Mouse (Mus musculus) lung, postnatal 14 days (tissue): ENCODE measurements around the gene Mthfd1l.
"Not testable (repeated sequence)": the region's sequence is repeated elsewhere in the genome, so short reads cannot be mapped to it uniquely, and the experiment has no call there.

Source experiments
- DNase-seq: peaks from one replicate; pipeline ENCODE4 v3.0.0; 2021

Mthfd1l gene

DNA sequence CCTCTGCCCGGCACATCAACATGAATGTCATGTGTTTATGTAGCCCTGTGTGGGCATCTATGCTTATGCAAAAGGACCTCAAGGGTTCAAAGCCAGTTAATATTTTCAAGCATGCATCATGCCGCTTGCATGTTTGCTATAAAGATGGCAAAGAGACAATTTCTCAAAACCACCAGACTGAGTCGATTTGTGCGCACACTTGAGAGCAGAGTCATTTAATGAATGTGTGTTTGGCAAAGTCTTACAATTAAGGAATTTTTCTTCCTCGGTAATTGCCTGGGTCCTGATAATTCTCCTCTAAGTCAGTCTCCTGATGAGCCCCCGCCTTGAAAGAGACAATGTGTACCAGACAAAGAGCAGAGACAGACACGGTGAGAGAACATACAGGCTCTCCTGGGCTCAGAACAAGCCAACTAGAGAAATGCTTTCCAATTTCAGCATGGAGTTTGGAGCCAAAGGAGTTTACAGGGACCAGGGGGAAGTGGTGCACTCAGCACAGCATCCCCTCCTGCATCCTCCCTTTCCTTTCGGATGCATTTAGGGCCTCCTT lies 186.7 kb downstream of the Mthfd1l start:
- DNase-seq, result no peak

GRCm38 (mm10) chr10:4160242-4160785 lies 187.4 kb downstream of the Mthfd1l start:
- DNase-seq, result no peak

- no peak for DNase-seq
Observed at GRCm38 (mm10) chr10:4162049-4162448, 189.1 kb downstream of the Mthfd1l start.

- no peak for DNase-seq
Observed at GRCm38 (mm10) chr10:4162976-4163375, 190.1 kb downstream of the Mthfd1l start.

DNA sequence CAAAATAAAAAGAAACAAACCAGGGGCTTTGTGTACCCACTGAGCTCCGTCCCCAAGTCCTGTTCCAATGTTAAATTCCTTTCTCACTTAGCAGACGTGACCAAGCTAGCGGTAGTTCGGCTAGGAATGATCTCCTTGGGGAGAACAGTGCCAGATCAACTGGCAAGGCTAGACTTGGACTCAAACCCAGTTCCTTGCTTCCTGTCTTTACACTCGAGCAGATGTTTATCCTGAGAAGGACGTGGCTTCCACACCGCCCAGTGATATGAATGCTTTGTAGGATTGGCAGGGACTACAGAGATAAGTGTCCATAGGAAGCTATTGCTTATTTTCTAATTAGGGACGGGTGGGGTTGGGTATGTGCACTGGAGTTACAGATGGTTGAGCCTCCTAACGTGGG lies 191.8 kb downstream of the Mthfd1l start:
- DNase-seq, result no peak

DNA sequence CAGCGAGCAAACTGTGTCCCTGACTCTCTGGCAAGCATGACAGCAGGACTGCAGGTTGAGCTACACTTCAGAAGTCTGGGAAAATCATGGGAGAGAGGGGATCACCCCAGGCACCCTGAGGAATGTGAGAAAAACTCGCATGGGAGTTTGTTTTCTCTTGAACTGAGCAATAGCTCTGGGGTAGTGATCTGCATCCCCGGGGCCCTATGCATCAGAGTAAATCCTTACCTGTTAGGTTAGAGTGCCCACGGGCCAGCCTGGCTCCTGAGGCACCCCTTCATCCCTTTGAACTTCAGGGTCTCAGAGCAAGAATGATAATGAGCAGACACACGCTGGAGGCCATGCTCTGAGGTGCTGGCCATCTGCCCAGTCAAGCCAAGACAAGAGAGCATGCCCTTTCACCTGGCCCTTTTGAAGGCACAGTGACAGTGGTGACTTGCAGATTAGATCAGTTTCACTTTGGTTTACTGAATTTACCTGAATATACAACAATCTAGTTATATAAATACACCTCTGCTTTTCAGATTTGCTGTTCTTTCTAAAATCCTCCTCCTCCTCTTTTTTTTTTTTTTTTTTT lies 195.4 kb downstream of the Mthfd1l start:
- no peak for DNase-seq

- no peak for DNase-seq
Observed at GRCm38 (mm10) chr10:4174229-4174628, 201.3 kb downstream of the Mthfd1l start.

GRCm38 (mm10) chr10:4174717-4175116 lies 201.8 kb downstream of the Mthfd1l start:
- DNase-seq, result no peak

- no peak for DNase-seq
Observed at GRCm38 (mm10) chr10:4177285-4177684, 204.4 kb downstream of the Mthfd1l start.

DNA sequence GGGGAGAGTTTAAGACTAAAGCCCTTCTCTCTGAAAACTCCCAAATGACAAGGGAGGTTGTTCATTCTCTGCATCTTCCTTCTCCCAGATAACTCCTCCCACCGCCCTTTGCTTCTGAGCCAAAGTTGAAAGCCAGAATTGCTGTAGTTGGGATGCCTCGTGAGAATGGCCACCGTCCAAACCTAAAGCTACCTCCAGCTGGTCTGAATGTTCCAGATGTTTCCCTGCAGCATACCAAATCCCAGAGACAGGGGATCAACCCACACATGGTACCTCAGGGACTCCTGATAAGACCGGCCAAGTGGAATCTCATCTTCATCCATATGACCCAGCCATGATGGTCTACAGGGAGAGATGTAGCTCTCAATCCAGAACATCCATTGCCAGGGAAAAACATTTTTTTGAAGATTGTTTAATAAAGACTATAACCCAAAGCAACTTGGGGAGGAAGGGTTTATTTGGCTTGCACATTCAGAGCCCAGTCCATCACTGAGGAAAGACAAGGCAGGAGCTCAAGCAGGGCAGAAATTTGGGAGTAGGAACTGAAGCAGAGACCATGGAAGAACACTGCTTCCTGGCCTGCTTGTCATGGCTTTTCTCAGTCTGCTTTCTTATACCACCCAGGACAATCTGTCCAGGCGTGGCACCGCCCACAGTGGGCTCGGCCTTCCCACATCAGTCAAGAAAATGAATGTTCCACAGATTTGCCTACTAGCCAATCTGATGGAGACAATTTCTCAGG lies 206.3 kb downstream of the Mthfd1l start:
- DNase-seq, result no peak

- peak; percentile 22 for DNase-seq
Observed at GRCm38 (mm10) chr10:4181953-4182352, 209.0 kb downstream of the Mthfd1l start.

- no peak for DNase-seq
Observed at GRCm38 (mm10) chr10:4182406-4182805, 209.5 kb downstream of the Mthfd1l start.

GRCm38 (mm10) chr10:4188614-4189402 lies 215.9 kb downstream of the Mthfd1l start:
- peak; percentile 80 for DNase-seq

DNA sequence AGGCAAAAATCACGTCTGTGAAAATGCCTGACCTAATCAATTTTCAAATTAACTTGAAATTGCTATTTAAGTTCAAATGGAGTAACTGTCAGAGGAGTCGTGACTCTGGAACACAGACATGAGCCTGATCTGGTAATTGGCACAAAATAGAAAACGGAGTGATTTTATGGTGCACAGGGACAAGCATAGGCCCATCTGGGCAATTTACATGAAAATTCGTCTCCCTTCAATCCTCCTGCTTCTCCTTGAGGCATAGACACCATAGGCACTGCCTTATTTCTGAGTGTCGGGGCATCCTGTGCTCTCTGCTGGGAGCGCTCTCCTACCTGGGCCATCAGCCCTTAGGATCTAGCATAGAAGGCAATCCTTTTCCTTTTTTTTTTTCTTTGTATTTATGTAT lies 216.5 kb downstream of the Mthfd1l start:
- no peak for DNase-seq

DNA sequence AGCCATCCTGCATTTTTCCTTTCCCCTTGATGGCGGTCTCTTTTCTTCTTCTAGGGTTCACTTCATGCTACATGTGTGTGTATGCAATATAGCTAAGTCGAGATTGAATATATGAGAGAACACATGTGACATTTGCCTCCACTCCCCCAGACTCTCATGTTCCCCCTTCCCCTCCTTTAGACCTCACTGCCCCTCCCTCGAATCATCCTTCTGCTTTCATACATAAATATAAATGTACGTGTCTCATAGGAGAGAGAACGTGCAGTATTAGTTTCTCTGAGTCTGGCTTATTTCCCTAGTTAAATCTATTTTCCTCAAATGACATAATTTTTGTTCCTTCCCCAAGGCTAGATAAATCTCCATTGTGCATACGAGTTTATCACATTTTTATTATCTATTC lies 226.1 kb downstream of the Mthfd1l start:
- no peak for DNase-seq

GRCm38 (mm10) chr10:4199926-4200325 lies 227.0 kb downstream of the Mthfd1l start:
- no peak for DNase-seq

GRCm38 (mm10) chr10:4200546-4201104 lies 227.7 kb downstream of the Mthfd1l start:
- no peak for DNase-seq

DNA sequence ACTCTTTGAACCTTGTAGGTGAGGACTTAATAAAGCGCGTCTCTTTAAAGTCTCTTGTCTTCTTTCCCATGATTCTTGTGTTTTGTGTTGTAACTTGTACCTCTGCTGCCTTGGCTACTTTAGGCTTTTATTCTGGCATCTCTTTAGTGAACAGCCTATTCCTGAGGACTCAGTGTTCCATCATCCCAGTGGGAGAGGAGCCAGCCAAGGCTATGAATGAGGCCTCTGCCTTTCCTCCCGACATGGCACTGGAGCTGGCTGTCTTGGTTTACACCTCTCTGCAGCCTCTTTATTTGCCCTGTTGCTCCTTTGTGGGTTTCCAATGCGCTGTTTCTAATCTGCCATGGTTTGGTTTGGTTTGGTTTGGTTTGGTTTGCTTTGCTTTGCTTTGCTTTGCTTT lies 228.2 kb downstream of the Mthfd1l start:
- DNase-seq, result no peak

GRCm38 (mm10) chr10:4203651-4204050 lies 230.7 kb downstream of the Mthfd1l start:
- not testable (repeated sequence) for DNase-seq

DNA sequence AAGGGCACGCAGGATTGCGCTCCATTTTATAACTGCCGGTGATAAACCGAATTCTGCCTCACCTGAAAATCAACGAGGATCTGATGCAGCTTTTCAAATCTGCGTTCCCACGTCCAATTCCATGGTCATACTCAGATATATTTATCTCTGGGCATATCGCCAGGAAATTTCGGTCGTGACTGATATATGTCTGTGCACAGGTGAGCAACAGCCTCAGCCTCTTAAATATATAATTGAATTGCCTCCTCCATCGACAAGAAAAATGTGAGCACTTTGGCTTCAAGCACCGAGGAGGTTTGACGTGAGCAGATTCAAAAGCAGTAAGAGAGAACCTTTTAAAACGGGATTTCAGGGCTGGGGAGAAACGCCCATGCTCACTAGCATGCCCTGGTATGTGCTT lies 236.1 kb downstream of the Mthfd1l start:
- DNase-seq, result no peak

GRCm38 (mm10) chr10:4210313-4211066 lies 237.6 kb downstream of the Mthfd1l start:
- peak; percentile 5 for DNase-seq

DNA sequence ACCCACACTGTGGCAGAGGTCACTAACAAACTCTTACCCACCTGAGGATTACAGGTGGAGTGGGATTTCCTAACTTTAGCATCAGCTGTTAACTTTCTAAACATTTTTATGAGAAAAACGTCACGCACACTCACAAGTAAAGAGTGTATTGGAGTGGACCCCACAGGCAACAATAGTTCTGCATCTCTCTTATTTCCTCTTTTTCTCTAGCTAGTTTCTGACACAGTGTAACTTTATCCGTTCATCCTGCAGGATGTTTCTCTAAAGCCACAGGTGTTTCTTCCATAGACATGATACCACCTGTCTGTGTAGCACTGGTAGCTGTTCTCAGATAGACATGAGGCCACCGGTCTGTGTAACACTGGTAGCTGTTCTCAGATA lies 238.1 kb downstream of the Mthfd1l start:
- DNase-seq, result no peak
